Mouse (Mus musculus) cerebral cortex, adult 2 months (tissue): ENCODE results near the gene Rhoj.

ENCODE experiments used
- WGBS: fragments of 180-500 bp; shearing (Covaris S2); methylation state at CpG from one replicate; pipeline ENCODE4 v1.1.7; 2018; 5-methylcytosine and 5-hydroxymethylcytosine counted together

Gene Rhoj

DNA sequence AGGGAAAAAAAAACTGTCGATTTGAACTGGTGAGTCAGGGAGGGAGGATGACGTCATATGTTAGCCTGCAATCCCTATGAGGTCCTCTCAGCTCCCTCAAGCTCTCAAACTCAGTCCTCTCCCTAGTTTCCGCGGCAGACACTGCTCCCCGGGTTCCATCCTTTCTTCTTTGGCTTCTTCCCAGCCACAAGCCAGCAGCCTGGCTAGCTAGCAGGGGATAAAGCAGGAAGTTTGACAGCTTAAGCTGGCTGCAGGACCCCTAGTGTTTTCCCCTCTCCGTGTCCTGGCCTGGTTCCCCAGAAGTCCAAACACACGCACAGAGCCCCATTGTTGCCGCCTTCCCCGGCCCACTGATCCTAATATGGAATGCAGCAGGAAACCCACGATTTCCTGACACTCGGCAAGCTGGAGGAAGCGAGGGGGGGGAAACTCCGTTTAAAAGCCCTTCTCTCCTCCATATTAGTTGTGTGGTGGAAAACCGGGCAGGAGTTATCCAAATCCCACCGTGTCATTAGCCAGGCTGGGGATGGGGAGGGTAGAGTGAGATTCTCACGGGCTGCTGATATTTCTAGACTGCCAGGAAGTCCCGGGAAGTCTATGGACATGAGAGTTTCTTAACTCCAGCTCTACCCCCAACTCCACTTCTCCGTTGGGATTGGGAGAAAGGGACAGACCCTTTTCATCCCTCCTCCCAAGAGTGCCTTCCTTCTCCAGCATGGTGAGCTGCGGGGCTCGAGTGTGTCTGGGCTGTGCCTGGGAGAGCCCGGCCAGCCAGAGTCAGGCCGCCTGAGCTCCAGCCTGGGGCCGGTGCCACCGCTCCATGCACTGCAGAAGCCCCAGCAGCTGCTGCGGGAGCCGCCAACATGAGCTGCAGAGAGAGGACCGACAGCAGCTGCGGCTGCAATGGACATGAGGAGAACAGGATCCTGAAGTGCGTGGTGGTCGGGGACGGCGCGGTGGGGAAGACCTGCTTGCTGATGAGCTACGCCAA lies at the start of gene Rhoj:
Gene Rhoj (plus strand): TSS at position 362 of the 991 bp plus-strand sequence.
- 1% methylated on average over 34 of the region's 34 CpGs for WGBS

DNA sequence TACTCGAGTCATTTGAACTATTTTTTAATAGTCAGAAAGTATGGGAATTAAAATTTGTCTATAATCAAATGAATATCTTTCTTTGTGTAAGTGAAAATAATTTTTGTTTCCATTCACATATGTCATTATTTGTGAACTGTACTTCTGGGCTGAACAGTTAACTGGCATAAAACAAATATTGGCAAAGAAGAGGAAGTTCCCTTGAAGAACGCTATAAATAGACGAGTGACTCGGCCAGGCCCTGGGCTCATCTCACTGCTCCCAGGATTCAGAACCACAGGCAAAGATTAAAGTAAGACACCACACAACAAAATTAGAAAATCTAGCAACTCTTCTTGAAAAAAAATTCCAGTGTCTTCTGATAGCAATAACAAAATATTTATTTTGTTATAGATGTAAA lies 36.4 kb upstream of the Rhoj start:
- WGBS, result 58% methylated on average over 4 of the region's 4 CpGs

DNA sequence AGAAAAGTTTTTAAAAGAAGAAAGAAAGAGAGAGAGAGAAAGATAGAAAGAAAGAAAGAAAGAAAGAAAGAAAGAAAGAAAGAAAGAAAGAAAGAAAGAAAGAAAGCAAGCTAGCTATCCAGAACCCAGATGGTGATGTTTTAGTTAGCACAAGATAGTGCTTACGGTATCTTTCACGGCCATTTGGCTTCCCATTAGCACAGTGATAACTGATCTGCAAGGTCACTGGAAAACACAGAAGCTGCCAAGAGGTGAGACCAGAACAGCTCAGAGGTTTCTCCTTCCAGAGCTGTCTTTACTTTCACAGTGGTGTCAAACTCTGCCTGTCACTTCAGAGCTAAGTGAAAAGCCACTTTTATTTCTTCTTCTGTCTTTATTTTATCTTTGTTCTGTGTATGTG lies 32.4 kb upstream of the Rhoj start:
- 80% methylated on average over 2 of the region's 2 CpGs for WGBS

DNA sequence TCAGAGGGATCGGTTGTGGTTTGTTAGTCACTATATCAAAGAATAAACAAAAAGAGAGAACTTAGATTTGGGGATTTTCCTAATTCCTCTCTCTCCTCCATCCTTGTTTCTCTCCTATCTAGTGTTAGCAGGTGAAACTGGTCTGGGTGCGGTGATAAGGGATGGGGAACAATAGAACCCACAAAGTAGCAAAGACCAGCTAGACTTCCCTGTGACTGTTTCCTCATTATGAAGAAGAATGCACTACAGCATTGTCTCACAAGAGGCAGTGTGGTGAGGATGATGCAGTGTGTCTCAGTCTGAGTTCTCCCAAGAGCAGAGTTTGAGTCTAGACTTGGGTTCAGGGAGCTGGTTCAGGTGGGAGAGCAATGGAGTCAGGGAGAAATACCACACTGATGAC lies 30.7 kb upstream of the Rhoj start:
- WGBS, result 97% methylated on average over 2 of the region's 2 CpGs

DNA sequence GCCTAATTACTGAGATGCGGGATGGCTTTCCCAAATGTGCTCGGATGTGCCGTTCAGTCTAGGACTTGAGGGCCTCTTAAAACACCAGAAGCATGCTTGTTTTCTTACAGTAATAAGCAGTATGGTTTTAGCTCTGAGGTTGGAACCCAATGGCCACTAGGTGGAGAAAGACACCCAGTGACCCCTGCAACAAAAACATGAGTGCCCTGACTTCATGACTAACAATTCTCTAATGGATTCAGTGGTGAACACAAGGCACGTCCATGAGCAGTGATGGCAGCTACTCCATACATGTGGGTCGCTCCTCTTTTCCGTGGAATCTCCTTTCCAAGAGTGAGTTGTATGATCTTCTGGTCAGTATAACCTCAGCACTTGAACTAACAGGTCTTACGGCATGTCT lies 27.6 kb upstream of the Rhoj start:
- WGBS, result 74% methylated on average over 7 of the region's 7 CpGs

DNA sequence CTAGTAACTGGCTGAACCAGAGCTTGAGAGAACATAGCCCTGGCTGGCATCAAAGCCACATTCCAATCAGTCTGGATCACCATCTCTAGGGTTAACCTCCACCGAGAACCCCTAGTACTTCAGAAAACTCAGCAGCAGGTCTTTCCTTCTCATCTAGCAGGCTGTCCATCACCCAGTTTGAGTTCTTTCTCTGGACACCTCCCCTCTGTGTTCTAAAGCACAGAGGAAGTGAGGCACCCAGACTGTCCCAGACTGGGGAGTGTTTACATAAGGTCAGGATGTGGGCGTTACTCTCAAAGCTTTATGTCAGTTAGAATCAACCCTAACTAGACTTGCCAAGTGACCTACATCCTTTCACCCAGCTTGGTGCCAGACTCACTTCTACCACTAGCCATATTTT lies 24.9 kb upstream of the Rhoj start:
- 62% methylated on average over 2 of the region's 2 CpGs for WGBS

DNA sequence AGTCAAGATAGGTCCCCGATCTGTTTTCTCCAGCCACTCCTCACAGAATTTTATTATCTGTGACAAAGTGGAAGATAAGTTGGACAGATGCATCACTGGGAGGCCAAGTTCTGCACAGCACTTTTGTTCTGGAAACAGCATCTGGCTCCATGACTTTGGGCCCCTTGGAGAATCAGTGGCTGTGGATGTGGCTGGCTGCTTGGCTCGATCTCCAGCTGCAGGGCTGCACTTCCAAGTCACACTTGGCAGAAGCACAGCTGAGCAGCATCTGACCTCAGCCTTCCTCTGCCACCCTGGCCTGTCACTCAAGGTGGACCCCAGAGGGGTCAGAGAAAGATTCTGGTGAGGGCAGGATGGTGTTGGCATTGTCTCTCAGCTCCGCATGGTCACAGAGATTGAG lies 22.0 kb upstream of the Rhoj start:
- 84% methylated on average over 3 of the region's 3 CpGs for WGBS

DNA sequence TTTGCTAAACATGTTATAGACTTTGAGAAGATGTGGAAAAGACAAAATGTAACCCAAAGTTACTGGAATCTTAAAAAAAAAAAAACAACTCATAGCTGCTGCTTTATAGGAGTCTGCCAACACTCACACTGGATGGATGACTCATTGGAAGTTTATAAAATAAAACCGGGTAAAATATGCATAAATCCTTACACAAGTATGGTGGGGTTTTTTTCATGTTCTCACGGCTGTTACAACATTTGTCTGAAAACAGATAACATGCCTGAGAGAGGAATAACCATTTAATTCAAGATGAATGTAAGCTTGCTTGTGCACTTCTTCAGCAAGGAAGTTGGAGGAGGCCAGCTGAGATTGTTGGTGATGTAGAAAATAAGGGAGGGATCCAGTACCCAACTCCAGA lies 17.6 kb upstream of the Rhoj start:
- 43% methylated on average over 2 of the region's 2 CpGs for WGBS

DNA sequence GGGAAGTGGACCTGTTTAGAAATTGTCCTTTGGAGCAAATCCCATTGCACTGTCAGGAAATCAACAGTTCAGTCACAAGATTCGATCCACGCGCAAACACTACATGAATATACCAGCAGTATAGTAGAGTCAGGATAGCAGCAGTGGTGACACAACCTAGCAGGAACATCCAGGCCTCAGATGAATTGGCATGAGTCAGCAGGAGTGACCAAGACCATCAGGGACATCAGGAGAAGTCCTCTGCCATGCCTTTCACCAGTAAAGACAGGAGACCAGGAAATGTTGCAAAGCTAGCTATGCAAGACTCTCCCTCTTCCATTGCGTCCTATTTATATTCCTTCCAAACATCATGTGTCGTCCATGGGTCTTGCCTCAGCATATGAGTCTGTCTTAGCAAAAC lies 16.6 kb upstream of the Rhoj start:
- WGBS, result 94% methylated on average over 5 of the region's 5 CpGs

DNA sequence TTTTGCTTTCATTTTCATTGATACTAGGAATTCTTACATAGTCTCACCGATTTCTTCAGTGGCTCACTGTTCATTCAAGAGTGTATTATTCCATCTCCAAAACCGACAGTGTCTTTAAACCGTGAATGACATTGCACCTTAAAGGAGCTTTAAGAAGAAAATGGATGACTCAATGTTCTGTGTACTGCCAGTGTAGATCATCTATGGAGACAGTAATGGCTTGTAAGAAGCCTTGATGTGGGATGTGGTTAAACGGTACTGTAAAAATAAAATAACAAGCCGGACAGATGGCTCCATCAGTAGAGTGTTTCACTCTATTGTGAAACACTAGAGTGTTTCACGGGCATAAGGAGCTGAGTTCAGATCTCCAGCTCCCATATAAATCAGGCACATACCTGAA lies 15.2 kb upstream of the Rhoj start:
- 73% methylated on average over 6 of the region's 6 CpGs for WGBS

DNA sequence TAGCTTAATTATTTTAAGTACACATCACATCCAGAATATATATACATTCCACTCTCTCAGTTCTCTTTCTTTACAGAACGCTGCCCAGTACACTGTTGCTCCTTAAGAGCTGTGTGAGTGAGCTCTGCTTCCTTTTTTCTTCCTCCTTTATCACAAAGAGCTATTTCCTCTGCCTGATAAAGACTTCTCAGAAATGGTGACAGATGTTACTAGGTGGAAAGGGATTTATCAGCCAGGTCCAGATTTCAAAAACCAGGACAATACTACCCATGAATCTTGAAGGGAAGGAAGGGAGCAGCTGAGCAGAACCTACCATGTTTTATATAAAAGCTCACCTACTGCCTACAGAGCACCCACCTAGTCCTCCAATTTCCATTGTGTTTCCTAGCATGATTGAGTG lies 8.3 kb upstream of the Rhoj start:
- 87% methylated on average over 1 of the region's 1 CpGs for WGBS

DNA sequence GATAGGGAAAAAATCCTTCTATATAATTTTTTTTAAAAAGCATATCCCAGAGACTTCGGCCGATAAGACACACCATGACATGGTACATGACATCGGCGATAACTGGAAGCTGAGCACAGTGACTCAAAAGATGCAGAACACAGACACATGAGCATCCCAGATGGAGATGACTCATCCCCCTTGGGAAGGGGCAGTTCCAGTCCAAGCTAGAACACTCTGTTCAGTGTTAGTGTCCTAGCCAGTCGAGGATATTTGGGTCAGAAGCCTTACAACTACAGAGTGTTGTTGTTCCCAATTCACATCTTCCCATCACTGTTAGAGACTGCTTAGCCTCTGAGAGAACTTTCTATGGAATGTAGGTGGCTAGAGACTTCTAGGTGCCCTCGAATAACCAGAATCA lies 4.0 kb upstream of the Rhoj start:
- 60% methylated on average over 6 of the region's 6 CpGs for WGBS

DNA sequence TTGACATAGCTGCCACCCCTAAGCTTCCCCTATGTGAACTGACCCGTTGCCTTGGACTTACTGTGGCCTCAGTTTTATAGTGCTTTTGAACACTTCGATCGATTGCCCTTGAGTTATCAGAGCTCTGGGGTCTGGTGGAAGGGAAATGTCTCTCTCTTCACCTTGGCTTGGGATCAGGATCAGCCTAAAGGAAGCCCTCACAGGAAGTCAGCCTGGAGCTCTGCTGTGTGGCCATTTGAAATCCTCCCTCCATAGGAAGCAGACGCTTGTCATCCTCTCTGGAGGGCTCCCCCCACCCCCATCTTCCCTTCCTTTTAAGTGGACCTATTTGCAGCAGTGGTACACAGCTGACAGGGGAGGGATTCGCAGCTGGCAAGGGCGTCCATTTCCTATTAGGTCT lies 1.6 kb downstream of the Rhoj start:
- 71% methylated on average over 6 of the region's 6 CpGs for WGBS

DNA sequence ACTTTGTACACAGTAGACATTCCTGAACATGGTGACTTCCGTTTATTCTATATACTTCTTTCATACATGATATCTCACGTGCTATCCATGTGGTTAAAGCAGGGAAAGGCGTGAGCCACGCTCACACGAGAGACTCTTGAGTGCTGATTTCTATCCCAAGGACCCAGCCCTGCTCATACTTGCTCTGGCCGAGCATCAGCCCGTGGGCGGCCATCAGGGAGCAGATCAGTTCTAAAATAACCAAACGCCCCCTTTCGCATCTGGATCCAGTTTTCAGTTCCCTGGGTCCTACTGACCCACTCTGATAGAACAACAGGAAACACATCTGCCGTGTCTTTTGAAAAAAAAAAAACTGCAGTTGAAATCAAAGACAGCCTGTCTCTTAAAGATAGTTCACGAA lies 2.6 kb downstream of the Rhoj start:
- WGBS, result 73% methylated on average over 12 of the region's 12 CpGs

DNA sequence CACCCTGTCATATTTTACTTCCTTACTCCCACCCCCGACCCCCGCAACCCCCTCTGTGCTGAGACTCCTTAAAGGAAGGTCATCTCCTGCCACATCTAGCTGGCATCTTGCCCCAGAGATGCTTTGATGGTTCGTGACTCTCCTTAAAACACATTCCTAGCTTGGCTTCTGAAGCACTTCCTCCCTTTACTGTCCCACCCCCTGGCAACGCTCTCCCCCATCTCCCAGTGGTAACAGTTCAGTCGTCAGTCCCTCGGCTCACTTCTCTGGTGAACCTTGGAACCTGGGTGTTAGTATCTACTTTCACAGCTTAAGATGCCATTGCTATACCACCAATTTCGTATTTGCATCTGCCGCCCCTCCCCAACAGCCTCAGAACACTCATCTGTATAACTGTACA lies 3.8 kb downstream of the Rhoj start:
- 83% methylated on average over 8 of the region's 8 CpGs for WGBS

DNA sequence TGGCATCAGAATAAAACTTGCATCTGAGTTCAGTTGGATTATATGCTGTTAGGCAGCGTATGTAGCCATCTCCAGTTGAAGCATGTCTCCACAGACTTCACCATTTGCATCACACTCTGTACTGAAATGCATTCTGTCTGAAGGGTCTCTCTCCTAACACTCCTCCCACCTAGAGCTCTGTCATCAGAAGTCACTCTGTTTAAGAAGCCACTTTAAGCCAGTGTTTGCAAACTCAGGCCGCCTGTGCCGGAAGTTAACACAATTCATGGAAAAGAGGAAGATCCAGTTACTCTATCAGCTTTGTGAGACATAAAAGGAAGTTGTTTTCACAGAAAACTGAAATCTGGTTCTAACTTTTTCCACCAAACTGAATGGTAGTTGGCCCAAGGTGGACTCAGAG lies 5.9 kb downstream of the Rhoj start:
- 81% methylated on average over 3 of the region's 3 CpGs for WGBS

DNA sequence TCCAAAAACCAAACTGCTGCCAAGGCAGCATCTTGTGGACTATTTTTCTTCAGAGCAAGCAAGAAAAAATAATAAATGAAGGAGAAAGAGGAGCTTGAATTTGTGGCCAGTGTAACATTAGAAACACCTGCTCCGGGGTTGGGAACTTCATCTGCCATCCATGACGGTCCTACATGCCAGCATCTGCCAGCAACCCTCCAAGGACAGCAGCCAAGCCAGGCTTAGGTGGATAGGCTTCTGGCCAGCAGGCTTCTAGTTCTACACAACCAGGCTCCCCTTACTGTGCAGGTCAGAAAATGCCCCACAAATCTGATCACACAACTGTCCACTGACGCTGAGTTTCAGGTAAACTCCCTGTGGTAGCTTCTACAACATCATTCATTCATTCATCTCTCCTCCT lies 7.7 kb downstream of the Rhoj start:
- 86% methylated on average over 3 of the region's 3 CpGs for WGBS

DNA sequence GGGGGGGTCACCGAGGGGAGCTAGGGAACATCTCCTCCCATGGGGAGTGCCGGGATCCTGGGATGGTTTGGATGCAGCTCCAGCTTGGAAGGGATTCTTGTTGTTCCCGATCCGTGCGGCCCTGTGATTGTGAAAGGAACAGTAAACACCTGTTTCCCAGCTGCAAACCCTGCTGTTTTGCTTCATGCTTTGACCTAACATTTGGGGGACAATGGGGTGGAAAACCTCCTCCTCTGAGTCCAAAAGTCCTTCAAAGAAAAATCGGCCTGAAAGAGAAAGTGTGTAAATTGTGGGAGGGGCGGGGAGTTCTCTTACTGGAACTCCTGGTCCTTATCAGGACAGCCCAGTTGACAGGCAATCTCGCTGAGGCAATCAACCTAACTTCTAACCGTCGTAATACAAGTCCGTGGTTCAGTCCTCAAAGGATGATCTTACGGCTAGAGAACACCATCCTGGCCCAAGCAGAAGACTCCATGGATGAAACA lies 12.4 kb downstream of the Rhoj start:
- WGBS, result 82% methylated on average over 12 of the region's 12 CpGs

DNA sequence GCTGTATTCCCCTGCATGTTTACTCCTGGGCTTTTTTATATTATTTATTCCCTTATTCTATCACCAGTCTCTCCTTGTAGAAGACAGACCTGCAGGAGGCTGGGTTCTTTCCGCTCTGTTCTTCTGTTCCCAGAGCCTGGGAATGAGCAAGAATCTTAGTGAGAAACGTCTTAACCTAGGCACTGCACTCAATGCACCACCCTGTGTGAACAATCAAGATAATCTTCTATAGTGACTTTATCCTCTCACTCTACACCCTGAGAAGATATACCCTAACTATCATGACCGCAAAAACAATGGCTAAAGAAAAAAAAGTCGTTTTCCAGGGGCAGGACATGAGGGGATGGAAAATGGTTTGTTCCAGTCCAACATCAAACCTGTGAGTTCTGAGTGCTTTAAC lies 13.1 kb downstream of the Rhoj start:
- WGBS, result 76% methylated on average over 4 of the region's 4 CpGs

DNA sequence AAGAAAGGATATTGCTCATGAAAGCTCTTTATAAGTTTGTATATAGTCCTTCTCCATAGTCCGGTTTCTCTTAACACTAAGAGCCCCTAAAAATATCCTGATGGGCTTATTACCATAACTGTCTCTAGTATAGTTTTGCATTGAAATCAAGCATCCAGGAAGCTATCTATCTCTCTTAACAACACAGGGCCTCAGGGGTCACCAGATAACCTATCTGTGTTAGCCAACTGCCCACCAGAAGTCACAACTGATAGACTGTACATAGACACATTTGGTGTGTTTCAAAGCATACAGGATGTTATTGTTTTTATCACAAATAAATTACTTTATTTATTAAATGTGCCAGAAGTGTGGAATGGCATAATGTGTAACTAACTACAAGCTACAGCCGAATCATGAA lies 21.1 kb downstream of the Rhoj start:
- WGBS, result 83% methylated on average over 2 of the region's 2 CpGs

DNA sequence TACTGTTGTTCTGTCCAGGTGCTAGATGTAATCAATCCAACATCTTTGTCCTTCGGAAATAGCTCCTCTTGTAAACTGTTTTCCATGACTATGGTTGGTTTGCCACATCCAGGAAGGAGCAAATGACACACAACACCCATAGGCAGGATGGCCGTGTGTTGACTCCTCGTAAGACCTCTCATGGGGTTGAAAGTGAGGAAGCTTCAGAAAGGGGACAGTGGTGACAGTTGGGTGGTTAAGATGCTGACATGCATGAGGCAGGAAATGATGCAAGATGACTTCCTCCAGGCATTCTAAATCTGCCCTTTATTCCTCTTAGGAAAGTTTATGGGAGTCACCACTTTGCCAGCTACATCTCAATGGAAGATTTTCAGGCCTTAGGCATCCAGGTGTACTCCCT lies 31.8 kb downstream of the Rhoj start:
- 86% methylated on average over 3 of the region's 3 CpGs for WGBS

DNA sequence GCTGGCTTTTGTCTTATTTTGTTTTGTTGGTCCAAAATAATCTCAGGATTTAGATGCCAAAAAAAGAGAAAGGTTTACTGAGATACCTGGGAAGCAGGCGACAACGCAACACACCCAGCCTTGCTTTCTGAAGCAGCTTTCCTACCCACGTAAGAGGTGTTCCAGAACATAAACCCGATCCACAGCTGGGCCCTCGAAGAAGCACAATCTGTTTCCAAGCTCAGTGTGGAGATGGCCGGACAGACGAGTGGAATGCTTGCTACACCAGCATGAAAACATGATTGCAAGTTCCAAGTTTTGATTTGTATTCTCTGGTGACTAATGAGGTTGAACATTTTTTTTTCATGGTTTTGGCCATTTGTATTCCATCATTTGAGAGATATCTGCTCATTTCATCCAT lies 32.2 kb downstream of the Rhoj start:
- WGBS, result 94% methylated on average over 7 of the region's 7 CpGs

DNA sequence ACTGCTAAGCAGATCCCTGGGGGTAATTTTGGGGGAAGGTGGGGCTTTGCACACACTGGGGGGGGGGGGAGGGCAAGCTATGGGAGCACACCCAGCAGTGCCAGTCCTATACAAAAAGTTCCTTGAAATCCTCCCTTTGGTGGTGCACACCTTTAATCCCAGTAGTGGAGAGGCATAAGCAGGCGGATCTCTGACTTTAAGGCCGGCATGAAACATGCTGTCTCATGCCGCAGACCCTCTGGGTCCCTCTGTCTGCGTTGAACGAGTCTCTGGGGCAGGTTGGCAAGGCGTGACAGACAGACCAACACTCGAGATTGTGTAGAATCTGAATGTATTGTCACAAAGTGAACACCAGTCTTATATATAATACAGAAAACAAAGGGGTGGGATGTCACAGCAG lies 40.4 kb downstream of the Rhoj start:
- WGBS, result 91% methylated on average over 7 of the region's 7 CpGs

DNA sequence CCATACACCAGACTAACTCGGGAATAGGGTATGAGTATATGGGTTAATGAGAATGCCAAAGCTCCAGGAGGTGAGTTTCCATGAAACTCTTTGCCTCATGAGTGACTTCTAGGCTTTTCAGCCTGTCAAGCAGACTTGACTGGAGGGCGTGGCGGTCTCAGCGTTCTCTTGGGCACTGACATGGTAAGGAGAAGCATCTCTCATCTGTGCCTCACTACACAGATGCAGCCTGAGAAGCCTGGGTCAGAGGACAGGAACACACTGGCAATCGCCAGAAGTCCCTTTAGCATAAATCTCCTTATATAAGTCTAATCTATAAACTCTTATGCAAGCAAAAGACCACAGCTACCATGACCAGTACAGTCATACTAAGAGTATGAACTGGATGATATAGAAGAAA lies 41.4 kb downstream of the Rhoj start:
- WGBS, result 93% methylated on average over 5 of the region's 5 CpGs
